Mouse (Mus musculus) CD8-positive naive resting alpha-beta T cell, adult 2 months (primary cell): ENCODE data around the gene Mtch1.
"Not testable (repeated sequence)": the region's sequence is repeated elsewhere in the genome, so short reads cannot be mapped to it uniquely, and the experiment has no call there.

ENCODE experiments used
- DNase-seq, 2 experiments: peaks; one replicate each; pipeline ENCODE4 v3.0.0; 2022; ENCODE audit warnings: low read depth in 2 of 2, low spot score in 2 of 2

The Mtch1 gene

DNA sequence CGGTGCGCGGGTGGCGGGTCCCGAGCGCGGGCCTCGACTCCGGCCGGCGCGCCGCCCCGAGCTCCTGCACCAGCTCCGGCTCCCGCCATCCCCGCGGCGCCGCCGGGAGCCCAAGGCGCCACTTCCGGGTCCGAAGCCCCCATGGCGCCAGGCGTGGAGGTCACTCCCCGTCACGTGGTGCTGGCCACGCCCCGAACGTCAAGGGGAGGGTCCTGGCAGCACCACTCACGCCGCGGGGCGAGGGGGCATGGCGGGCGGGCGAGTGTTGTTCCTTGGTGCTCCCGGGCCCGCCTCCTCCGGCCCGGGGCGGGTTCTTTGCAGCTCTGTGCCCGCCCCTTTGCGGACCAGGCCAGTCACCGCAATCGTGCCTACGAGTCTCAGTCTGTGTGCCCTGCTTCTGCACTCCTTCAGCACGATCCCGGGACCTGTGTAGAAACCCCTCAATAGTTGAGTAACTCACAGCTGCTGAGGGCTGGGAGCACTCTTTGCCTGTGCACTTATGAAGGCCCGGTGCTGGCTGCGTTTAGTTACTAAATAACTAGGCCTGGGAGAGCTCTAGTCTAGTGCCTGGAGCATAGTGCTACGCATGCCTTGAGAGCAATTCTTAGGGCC, at the start of gene Mtch1:
Mtch1 (minus strand) TSS at position 290 of the 612 bp plus-strand sequence.
- peak; percentile 89 to 95 for DNase-seq

- DNase-seq = peak; percentile 71 to 74
Observed at GRCm38 (mm10) chr17:29396821-29397242, 49.1 kb upstream of the Mtch1 start.

DNA sequence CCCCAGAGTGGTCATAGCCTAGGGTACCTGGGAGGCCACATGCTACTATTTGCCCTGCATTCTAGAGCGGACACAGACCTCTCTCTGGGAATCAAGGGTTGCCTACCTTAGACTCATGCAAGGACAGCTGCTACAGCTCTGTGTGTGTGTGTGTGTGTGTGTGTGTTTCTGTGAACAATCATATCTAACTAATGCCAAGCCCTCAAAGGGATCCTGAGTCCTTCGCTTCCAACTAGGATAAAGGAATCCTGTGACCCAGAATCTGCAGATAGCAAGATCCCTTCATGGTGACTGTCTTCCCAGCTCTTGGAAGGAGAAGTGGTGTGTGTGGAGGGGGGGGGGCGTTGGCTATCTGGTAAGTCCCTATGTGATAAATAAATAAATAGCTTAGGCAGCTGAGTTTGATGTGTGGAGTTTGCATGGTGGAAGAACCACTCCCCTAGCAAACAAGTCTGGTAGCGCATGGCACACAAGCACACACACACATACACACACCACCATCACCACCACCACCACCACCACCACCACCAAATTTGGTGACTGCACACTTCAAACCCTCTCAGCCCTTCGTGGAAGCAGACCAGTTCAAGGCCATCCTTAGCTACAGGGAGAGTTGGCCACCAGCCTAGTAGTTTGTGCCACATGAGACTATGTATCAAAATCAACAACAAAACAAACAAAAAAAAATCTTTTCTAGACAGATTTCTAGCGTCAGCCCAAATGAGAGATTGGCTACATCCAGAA, 48.5 kb upstream of the Mtch1 start:
- DNase-seq = no peak

GRCm38 (mm10) chr17:29395381-29395780, 47.6 kb upstream of the Mtch1 start:
- DNase-seq = peak; percentile 37 to 41

- DNase-seq = not testable (repeated sequence)
Observed at GRCm38 (mm10) chr17:29394761-29395160, 47.0 kb upstream of the Mtch1 start.

DNA sequence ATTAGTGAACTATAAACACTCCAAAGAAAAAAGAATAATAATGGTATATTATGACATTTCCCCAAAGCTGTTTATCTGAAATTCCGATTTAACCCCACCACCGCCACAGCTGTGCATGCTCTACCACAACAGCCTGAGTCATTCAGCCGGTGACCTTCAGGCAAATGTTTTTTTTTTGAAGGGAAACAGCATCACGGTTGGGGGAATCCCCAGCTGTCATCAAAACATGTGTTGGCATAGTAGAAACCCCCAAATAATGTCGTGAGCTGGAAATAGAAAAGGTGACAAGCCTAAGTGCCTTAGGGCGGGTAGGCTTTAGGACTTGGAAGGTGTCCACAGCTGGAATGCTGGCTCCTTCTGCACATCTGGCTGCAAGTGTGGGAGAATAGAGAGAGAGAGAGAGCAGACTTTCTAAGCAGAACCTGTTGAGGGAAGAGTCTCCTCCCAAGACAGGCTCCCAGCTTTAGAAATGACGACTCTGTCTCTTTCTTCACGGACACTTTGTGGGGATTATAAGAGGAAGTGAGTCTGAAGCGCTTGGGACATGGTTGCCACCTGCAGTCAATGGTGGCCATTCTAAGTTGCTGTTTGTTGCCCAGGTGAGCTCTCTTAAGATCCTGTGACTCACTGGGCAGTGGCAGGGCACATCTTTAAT, 46.5 kb upstream of the Mtch1 start:
- peak; percentile 68 to 76 for DNase-seq

- peak; percentile 62 to 72 for DNase-seq
Observed at GRCm38 (mm10) chr17:29393335-29394089, 45.8 kb upstream of the Mtch1 start.

- DNase-seq = no peak
Observed at GRCm38 (mm10) chr17:29391280-29391679, 43.5 kb upstream of the Mtch1 start.

- DNase-seq = no peak
Observed at GRCm38 (mm10) chr17:29388978-29389377, 41.2 kb upstream of the Mtch1 start.

- no peak for DNase-seq
Observed at GRCm38 (mm10) chr17:29385746-29386145, 38.0 kb upstream of the Mtch1 start.

DNA sequence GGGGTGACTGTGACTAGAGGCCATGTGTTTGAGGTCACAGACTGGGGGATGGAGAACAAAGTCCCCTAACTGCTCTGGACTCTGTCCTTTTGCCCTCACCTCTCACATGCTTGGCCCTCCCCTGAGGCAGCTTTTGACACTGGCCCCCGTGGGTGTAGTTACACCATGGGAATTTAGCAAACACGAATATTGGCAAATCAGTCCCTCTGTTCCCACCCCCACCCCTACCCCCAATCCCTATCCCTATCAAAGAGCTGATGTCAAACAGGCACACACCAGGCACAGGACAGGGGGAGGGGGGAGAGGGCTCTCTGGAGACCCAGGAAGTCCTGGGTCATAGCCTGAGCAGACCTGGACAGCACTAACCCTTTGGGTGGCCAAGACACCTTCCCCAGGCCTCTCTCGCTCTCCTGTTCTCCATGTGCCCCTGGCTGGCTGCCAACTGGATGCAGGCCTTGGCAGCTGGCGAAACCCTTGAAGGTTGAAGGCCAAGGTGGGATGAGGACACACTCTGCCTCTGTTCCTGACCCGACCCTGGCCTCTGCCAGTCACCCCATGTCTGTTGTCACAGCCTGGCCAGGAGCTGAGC, 37.2 kb upstream of the Mtch1 start:
- no peak for DNase-seq

DNA sequence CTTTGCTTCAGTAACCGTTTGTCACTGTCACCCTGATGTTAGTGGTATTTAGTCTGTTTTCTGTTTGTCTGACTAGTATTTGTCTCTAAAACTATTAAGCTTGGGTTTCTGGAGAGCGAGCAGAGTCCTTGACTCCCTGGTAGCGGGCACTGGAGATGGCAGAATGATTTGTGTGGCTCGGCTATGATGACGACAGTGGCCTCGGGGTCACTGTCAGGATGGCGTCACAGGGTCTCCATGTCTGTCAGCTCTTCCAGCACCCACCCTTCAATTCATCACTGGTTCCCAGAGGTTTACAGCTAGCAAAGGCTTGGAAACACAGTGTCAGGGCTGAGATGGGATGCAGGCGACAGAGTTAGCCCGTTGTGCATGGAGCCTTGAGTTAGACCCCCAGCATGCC, 36.2 kb upstream of the Mtch1 start:
- DNase-seq = no peak

DNA sequence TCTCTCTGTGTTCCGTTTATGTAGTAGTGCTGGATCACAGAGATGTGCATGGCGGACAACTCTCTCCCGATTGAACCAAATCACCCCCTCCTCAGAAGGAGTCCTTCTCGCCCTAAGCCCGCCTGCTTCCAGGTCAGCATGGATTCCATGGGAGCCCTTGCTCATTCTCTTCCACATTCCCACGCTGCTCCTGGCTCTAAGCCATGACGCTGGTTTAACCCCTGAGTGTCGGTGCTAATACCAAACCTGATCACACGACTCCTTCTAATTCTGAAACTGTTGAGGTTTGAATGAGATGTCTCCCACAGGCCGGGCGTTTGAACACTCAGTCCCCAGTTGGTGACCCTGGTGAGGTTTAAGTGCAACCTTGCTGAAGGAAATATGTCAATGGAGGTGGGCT, 34.7 kb upstream of the Mtch1 start:
- no peak for DNase-seq

GRCm38 (mm10) chr17:29381472-29381871, 33.7 kb upstream of the Mtch1 start:
- peak; percentile 57 to 65 for DNase-seq

DNA sequence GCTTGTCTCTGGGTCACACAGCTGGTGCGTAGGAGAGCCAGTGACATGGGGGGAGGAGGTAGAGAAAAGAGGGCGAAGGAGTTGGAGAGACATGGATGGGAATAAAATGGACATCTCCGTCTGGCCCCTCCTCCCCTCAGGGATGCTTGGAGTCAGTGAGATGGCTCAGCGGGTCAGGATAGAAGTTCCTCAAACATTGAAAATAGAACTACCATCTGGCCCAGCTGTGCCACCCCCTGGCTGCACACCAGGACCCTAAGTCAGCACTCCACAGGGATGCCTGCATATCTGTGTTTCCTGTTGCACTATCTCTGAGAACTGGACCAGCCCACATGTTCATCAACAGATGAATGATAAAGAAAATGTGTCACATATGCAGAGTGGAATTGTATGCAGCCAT, 32.5 kb upstream of the Mtch1 start:
- DNase-seq = no peak

DNA sequence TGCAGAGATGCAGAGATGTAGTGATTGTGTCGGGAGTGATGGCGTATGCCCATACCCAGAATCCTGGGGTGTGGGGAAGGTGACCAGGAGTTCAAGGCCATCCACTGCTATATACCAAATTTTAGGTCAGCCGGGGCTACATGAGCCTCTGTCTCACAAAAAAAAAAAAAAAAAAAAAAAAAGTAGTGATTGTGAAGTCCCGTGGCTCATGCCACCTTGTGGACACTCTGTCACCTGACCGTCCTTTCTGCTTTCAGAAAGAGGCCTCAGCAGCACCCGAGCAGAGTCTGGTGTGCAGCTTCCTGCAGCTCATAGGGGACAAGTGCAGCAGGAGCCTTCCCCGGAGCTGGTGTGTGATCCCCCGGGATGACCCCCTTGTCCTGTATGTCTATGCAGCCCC, 30.3 kb upstream of the Mtch1 start:
- no peak for DNase-seq

DNA sequence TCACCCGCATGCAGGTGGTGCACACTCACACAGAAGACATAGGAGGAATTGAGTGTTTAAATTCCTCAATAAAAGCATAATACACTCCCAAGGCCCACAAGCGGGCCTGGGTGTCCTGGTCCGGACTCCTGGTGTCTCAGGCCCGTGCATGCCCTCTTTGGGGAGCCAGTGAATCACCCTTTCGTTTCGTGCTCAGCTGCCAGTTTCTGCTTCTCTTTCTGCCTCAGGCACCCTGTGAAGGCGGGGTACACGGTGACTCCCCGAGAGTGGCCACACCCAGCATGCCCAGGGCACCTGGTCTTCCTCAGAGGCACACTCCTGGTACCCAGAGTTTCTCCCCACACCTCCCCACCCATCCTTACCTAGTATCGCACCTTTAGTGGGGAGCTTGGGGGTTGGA, 28.1 kb upstream of the Mtch1 start:
- DNase-seq = no peak

DNA sequence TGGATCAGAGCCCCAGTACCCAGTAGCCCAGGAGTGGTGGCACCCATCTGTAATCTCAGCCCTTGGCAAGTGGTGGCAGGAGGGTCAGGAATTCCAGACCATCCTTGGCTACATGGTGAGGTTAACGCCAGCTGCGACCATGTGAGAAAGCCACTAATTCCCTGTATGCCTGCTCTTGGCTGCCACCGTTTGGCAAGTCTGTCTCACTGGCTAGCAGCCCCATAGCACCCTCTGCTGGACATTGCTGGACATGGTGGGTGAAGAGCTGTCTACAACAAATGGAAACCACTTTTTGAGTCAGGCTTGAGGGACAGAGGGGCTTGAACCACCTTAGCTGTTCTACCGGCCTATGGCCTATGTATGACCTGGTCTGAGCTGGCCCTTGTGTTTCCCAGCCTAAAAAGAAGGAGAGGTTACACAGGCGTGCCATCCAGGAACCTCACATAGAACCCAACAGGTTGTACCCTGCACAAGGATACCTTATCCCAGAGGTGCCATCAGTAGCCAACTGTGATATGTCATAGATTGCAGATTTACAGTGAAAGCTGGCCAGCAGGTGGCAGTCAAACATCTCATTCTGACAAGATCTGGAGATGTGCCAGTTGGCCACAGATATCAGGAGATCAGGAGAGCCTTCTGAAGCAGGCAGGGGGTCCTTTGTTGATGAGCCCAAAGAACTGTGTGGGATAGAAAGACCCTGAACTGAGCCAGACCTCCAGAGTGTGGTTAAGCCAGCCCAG, 23.4 kb upstream of the Mtch1 start:
- DNase-seq = peak; percentile 90 to 94

DNA sequence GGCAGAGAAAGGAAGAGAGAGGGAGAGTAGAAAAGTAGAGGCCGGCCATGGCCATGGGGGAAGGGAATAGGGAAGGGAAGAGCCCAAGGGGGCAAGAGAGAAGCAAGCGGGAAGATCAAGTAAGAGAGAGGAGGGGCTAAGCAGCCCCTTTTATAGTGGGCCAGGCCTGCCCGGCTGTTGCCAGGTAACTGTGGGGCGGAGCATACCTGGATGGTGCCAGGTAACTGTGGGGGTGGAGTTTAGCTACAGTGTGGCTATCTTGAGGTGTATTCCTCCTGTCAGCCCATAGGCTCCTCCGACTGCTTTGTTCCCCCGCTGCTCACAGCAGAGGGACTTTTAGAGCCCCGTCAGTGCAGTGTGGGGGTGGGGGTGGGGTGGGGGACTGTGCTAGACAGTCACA, 21.0 kb upstream of the Mtch1 start:
- no peak for DNase-seq

GRCm38 (mm10) chr17:29365105-29365621, 17.4 kb upstream of the Mtch1 start:
- DNase-seq = no peak
